Mouse (Mus musculus): ENCODE data around the gene Gm28490. TPM values are rescaled to one million over a fixed set of nuclear protein-coding genes. Genes with fewer than 3 reads are reported as not detected.
"Not testable (repeated sequence)": the region's sequence is repeated elsewhere in the genome, so short reads cannot be mapped to it uniquely, and the experiment has no call there.

Gm28490 gene
- total RNA-seq (2017), result not detected in 2 replicates

GRCm38 (mm10) chrY:31634656-31635055 lies at the start of gene Gm28490:
Gm28490 (minus strand) TSS chrY:31634756.
- ATAC-seq (replicated peaks in 1 of 2; ENCODE audit: insufficient read depth in 1 of 2, low FRiP score in 2 of 2, low TSS enrichment in 1 of 2, low read depth in 1 of 2, poor library complexity in 2 of 2, severe bottlenecking in 2 of 2), result not testable (repeated sequence)
